Mouse (Mus musculus) CH12.LX (cell line): Measurements from ENCODE around the gene Syn3.

Experiments
- ETS1 ChIP-seq: conservative IDR thresholded peaks from 2 replicates; pipeline ENCODE4 v1.6.1; 2012; ENCODE audit warnings: low read depth, mild to moderate bottlenecking, inconsistent platforms, low read length, improper control_type of control experiment, moderate library complexity
- RAD21 ChIP-seq: IDR thresholded peaks from 2 replicates; pipeline ENCODE4 v1.6.1; 2011; ENCODE audit warnings: low read depth, mild to moderate bottlenecking, low read length, improper control_type of control experiment, moderate library complexity
- SMC3 ChIP-seq: IDR thresholded peaks from 2 replicates; pipeline ENCODE4 v1.6.1; 2011; ENCODE audit warnings: low read depth, low read length, improper control_type of control experiment
- TCF12 ChIP-seq: IDR thresholded peaks from 2 replicates; pipeline ENCODE4 v1.6.1; 2014; ENCODE audit warnings: low read depth, mild to moderate bottlenecking, inconsistent platforms, low read length, improper control_type of control experiment

DNA sequence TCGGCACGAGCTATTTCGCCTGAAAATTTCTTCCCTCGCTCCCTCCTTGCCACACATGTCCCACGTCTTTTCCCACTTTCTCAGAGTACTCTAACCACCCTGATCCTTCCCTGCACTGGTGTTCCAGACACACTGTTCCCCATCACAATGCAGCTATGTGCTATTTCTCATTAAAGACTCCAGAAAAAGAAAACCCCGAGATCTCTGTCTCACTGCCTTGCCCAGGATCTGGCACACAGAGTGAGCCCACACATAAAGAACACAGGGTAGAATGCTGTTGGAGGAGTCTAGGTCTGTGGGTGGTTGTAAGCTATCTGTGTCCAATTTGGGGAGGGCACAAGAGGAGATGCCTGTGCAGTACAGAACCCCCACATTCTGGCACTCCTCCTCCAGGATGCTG is 18.0 kb downstream of the Syn3 start:
- no peak for TF ChIP-seq TCF12
- no peak for TF ChIP-seq SMC3
- no peak for TF ChIP-seq RAD21
- TF ChIP-seq ETS1, result no peak
